20 mouse cellular contexts compared by ENCODE assay signal in the genomic region with DNA sequence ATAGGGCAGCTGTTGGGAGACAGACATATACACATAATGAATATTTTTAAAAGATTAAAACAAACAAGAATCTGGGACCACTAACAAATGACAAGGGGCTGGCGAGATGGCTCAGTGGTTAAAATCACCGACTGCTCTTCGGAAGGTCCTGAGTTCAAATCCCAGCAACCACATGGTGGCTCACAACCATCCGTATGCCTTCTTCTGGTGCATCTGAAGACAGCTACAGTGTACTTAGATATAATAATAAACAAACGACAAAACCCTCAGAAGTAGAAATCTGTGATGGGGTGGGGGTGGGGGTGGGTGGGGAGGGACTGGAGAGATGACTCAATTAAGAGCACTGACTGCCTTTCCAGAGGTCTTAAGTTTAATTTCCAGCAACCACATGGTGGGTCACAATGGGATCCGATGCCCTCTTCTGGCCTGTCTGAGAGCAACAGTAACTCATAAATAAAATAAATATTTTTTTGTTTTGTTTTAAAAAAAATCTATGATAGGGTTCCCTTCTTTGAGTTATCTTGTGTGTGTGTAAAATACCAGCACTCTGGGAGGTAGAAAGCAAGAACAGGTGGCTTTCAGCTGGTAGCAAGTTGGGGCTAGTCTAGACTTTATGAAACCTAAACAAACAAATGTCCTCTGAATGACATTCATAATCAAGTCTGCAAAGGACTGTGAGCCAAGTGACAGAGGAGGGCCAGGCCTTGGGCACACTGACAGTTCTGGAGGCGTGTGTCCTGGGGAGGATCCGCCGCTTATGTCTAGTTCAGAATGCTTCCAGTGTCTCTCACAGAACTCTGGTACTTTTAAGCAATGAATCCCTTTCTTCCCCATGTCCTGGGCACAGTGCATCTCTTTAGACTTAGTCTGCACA. TPM values are rescaled to one million over a fixed set of nuclear protein-coding genes. Genes with fewer than 3 reads are reported as not detected.
A peak's percentile ranks its signal among the peaks of the same experiment; 100 is the strongest.
DNase-seq lines count a peak whose midpoint lies in the region; ATAC-seq and TF ChIP-seq lines count a peak whose summit lies in the region.
"Had no signal": no experiment of that assay in that cellular context is flagged by ENCODE, and none has a peak within 500 bp of the region (broad histone marks: within the 10 kb centered on the region; RNA-seq: fewer than 3 reads in every experiment).

No protein-coding gene starts in this region.

- no peak for ATAC-seq in heart, embryonic 12.5 days (ENCODE audit: insufficient number of reproducible peaks, low FRiP score)
- ATAC-seq: forebrain, embryonic 14.5 days; intestine, embryonic 15.5 days had no signal

- no peak overlapping the region for H3K27ac ChIP-seq in heart, embryonic 10.5 days
- no peak overlapping the region for H3K27ac ChIP-seq in heart, embryonic 12.5 days (ENCODE audit: poor library complexity, severe bottlenecking)
- no peak overlapping the region for H3K27ac ChIP-seq in layer of hippocampus, adult 2 months
- H3K27ac ChIP-seq in left cerebral cortex, adult 2 months = no peak overlapping the region
- H3K27ac ChIP-seq: heart, embryonic 15.5 days; hindbrain, embryonic 14.5 days; intestine, embryonic 15.5 days; limb, embryonic 15.5 days had no signal

- peak; percentile 48 for DNase-seq in heart, embryonic 10.5 days (ENCODE audit: low spot score)
- peak in 1 of 2 experiments; percentile 9 for DNase-seq in layer of hippocampus, adult 2 months (ENCODE audit: low spot score in 2 of 2)
- no peak for DNase-seq in layer of hippocampus, postnatal 14 days (ENCODE audit: low spot score in 2 of 2)
- DNase-seq in testis, postnatal 10 days (ENCODE audit: low spot score) = peak; percentile 38
- DNase-seq in testis, postnatal 14 days (ENCODE audit: low spot score) = no peak
- peak; percentile 54 for DNase-seq in NIH3T3 (ENCODE audit: low read depth)
- DNase-seq in left cerebral cortex, adult 2 months (ENCODE audit: extremely low spot score in 1 of 2, low spot score in 2 of 2) = no peak
- DNase-seq: cerebellum, adult 9-10 months; gastrocnemius, postnatal 14 days; midbrain, embryonic 14.5 days; thymus, postnatal 36 days had no signal

- H3K36me3 ChIP-seq in heart, embryonic 10.5 days = peaks cover 59% of the 10 kb centered on the region
- peaks cover 52% of the 10 kb centered on the region for H3K36me3 ChIP-seq in heart, embryonic 12.5 days

- H3K9me3 ChIP-seq in heart, embryonic 10.5 days = no peaks in the 10 kb centered on the region
- no peaks in the 10 kb centered on the region for H3K9me3 ChIP-seq in heart, embryonic 12.5 days (replicated peaks)
- H3K9me3 ChIP-seq: heart, embryonic 15.5 days; intestine, embryonic 15.5 days; limb, embryonic 15.5 days had no signal

- no peaks in the 10 kb centered on the region for H3K27me3 ChIP-seq in heart, embryonic 10.5 days (ENCODE audit: insufficient read depth, poor library complexity, severe bottlenecking)
- no peaks in the 10 kb centered on the region for H3K27me3 ChIP-seq in heart, embryonic 12.5 days (replicated peaks)
- H3K27me3 ChIP-seq: heart, embryonic 15.5 days; intestine, embryonic 15.5 days; limb, embryonic 15.5 days had no signal

- intact Hi-C loops in left cerebral cortex, adult 2 months (cut with DNase I) = no loop called here

- 83% methylated on average over 9 of the region's 9 CpGs for WGBS in heart, embryonic 10.5 days
- WGBS in heart, embryonic 12.5 days = 83% methylated on average over 9 of the region's 9 CpGs

- peak; percentile 54 for TF ChIP-seq CTCF in layer of hippocampus, adult 2 months (conservative IDR thresholded peaks at IDR 0.05)
- no peak; the same call in 1 of the 2 replicates for TF ChIP-seq CTCF in left cerebral cortex, adult 2 months (IDR thresholded peaks at IDR 0.05)

- H3K9ac ChIP-seq in heart, embryonic 12.5 days = no peak overlapping the region
- H3K9ac ChIP-seq: heart, embryonic 15.5 days; hindbrain, embryonic 14.5 days; intestine, embryonic 15.5 days; limb, embryonic 15.5 days had no signal

- no peak overlapping the region for H3K4me2 ChIP-seq in heart, embryonic 12.5 days
- H3K4me2 ChIP-seq: heart, embryonic 15.5 days; hindbrain, embryonic 14.5 days; intestine, embryonic 15.5 days; limb, embryonic 15.5 days had no signal

- peaks cover 2% of the 10 kb centered on the region; the same call in 1 of the 2 replicates for H3K4me1 ChIP-seq in heart, embryonic 10.5 days
- H3K4me1 ChIP-seq in heart, embryonic 12.5 days (replicated peaks) = 0 out of 2 replicates have a peak, but pooled peaks cover 3% of the 10 kb centered on the region
- H3K4me1 ChIP-seq: intestine, embryonic 15.5 days; limb, embryonic 15.5 days had no signal

- H3K4me3 ChIP-seq in heart, embryonic 10.5 days = no peak overlapping the region
- H3K4me3 ChIP-seq in heart, embryonic 12.5 days = no peak overlapping the region
- no peak overlapping the region for H3K4me3 ChIP-seq in layer of hippocampus, adult 2 months
- H3K4me3 ChIP-seq in left cerebral cortex, adult 2 months = no peak overlapping the region
- H3K4me3 ChIP-seq: heart, embryonic 15.5 days; intestine, embryonic 15.5 days; limb, embryonic 15.5 days; myocyte had no signal

RNA-seq across cellular contexts. Expression of a gene that starts 14.6 kb away (rescaled TPM):
- polyA plus RNA-seq in heart, embryonic 10.5 days (2016; fragmentation: Nextera tagmentation; extraction: Ambion mirVana) = 49.6 and 58.4 TPM in 2 replicates
- 37.7 and 41.3 TPM in 2 replicates for polyA plus RNA-seq in heart, embryonic 12.5 days (2016; fragmentation: Nextera tagmentation; extraction: Ambion mirVana)
- 10 to 100 TPM; 97.0 to 98.1 TPM for total RNA-seq in layer of hippocampus, adult 2 months (2021)
- 10 to 100 TPM; 73.2 to 77.0 TPM for total RNA-seq in layer of hippocampus, postnatal 14 days (2021)
- 10 to 100 TPM; 80.4 to 95.7 TPM for total RNA-seq in left cerebral cortex, adult 2 months (2021)

RNA-seq across cellular contexts. Expression of a gene that starts 23.1 kb away (rescaled TPM):
- polyA plus RNA-seq in heart, embryonic 10.5 days (2016; fragmentation: Nextera tagmentation; extraction: Ambion mirVana) = 2,378 and 2,634 TPM in 2 replicates
- 2,379 and 2,528 TPM in 2 replicates for polyA plus RNA-seq in heart, embryonic 12.5 days (2016; fragmentation: Nextera tagmentation; extraction: Ambion mirVana)
- 100 to 1,000 TPM; 698 to 704 TPM for total RNA-seq in layer of hippocampus, adult 2 months (2021)
- 100 to 1,000 TPM; 673 to 736 TPM for total RNA-seq in layer of hippocampus, postnatal 14 days (2021)
- 100 to 1,000 TPM; 588 to 633 TPM for total RNA-seq in left cerebral cortex, adult 2 months (2021)

RNA-seq across cellular contexts. Expression of a gene that starts 27.7 kb away (rescaled TPM):
- 0.07 and 0.29 TPM in 2 replicates for polyA plus RNA-seq in heart, embryonic 10.5 days (2016; fragmentation: Nextera tagmentation; extraction: Ambion mirVana)
- polyA plus RNA-seq in heart, embryonic 12.5 days (2016; fragmentation: Nextera tagmentation; extraction: Ambion mirVana) = 0.11 TPM in 1 of 2 replicates, not detected in the other
- 1 to 10 TPM; 5.9 to 8.0 TPM for total RNA-seq in layer of hippocampus, adult 2 months (2021)
- total RNA-seq in layer of hippocampus, postnatal 14 days (2021) = 1 to 10 TPM; 7.3 to 8.3 TPM
- 10 to 100 TPM in 1 of 2 experiments, 1 to 10 TPM in 1; 9.9 to 10.3 TPM for total RNA-seq in left cerebral cortex, adult 2 months (2021)
- total RNA-seq: adrenal gland, adult 18-20 months; megakaryocyte, adult 5-6 weeks had no signal

RNA-seq across cellular contexts. Expression of a gene that starts 46.6 kb away (rescaled TPM):
- 120 and 143 TPM in 2 replicates for polyA plus RNA-seq in heart, embryonic 10.5 days (2016; fragmentation: Nextera tagmentation; extraction: Ambion mirVana)
- 81.8 and 87.0 TPM in 2 replicates for polyA plus RNA-seq in heart, embryonic 12.5 days (2016; fragmentation: Nextera tagmentation; extraction: Ambion mirVana)
- total RNA-seq in layer of hippocampus, adult 2 months (2021) = 10 to 100 TPM; 82.2 to 88.9 TPM
- total RNA-seq in layer of hippocampus, postnatal 14 days (2021) = 10 to 100 TPM; 84.5 to 92.7 TPM
- total RNA-seq in left cerebral cortex, adult 2 months (2021) = 10 to 100 TPM; 94.8 to 99.0 TPM

RNA-seq across cellular contexts. Expression of a gene that starts 57.2 kb away (rescaled TPM):
- 1.1 and 1.6 TPM in 2 replicates for polyA plus RNA-seq in heart, embryonic 10.5 days (2016; fragmentation: Nextera tagmentation; extraction: Ambion mirVana)
- polyA plus RNA-seq in heart, embryonic 12.5 days (2016; fragmentation: Nextera tagmentation; extraction: Ambion mirVana) = 1.7 and 1.8 TPM in 2 replicates
- total RNA-seq in layer of hippocampus, adult 2 months (2021) = 10 to 100 TPM; 17.4 to 18.3 TPM
- 10 to 100 TPM; 22.0 to 22.8 TPM for total RNA-seq in layer of hippocampus, postnatal 14 days (2021)
- 10 to 100 TPM; 20.0 to 20.4 TPM for total RNA-seq in left cerebral cortex, adult 2 months (2021)

Comparison
In these comparisons a context has a peak if more than half of its experiments do, and no peak if none do; other contexts are left out.
1. DNase-seq: peak in heart, embryonic 10.5 days (single experiment), testis, postnatal 10 days (single experiment) and NIH3T3 (single experiment); none in layer of hippocampus, postnatal 14 days (0 of 2), testis, postnatal 14 days (single experiment) and left cerebral cortex, adult 2 months (0 of 2).